Comparison of ENCODE assay signal across 8 mouse cellular contexts in genomic region chr19:34877898-34878602, GRCm38 (mm10). TPM values are rescaled to one million over a fixed set of nuclear protein-coding genes. Genes with fewer than 3 reads are reported as not detected.
A peak's percentile ranks its signal among the peaks of the same experiment; 100 is the strongest.
DNase-seq lines count a peak whose midpoint lies in the region; ATAC-seq lines count a peak whose summit lies in the region.

No protein-coding gene starts in this region.

- peak overlapping the region; percentile 85 for H3K4me2 ChIP-seq in hindbrain, embryonic 14.5 days (replicated peaks)

- ATAC-seq in hindbrain, embryonic 14.5 days (ENCODE audit: low FRiP score), result peak; percentile 96

- peaks cover 9% of the 10 kb centered on the region for H3K4me1 ChIP-seq in hindbrain, embryonic 14.5 days (replicated peaks; ENCODE audit: control insufficient read depth, insufficient read depth, low read length)

- peak overlapping the region; percentile 97 for H3K27ac ChIP-seq in hindbrain, embryonic 14.5 days

- H3K36me3 ChIP-seq in hindbrain, embryonic 14.5 days (replicated peaks; ENCODE audit: control insufficient read depth, insufficient read depth), result no peaks in the 10 kb centered on the region

- under 1% methylated on average over 45 of the region's 45 CpGs for WGBS in hindbrain, embryonic 14.5 days

- peak; percentile 98 for DNase-seq in R1 (ENCODE audit: low read depth, low spot score)
- peak; percentile 83 for DNase-seq in cerebellum, postnatal 25 days
- DNase-seq in frontal cortex, postnatal 25 days (ENCODE audit: low spot score in 2 of 2), result peak; percentile 70 to 80
- peak; percentile 85 for DNase-seq in hindbrain, embryonic 14.5 days (ENCODE audit: low spot score)
- DNase-seq in layer of hippocampus, postnatal 36 days, result peak; percentile 82 to 87
- peak; percentile 97 for DNase-seq in lung, postnatal 36 days
- DNase-seq in right cerebral cortex, adult 18-20 months, result peak; percentile 92
- peak; percentile 26 for DNase-seq in urinary bladder, postnatal 10 days (ENCODE audit: low spot score)

- peak overlapping the region; percentile 97 for H3K9ac ChIP-seq in hindbrain, embryonic 14.5 days

- no peaks in the 10 kb centered on the region for H3K27me3 ChIP-seq in hindbrain, embryonic 14.5 days (ENCODE audit: control insufficient read depth, insufficient read depth, low read length)

- peak overlapping the region; percentile 97 for H3K4me3 ChIP-seq in hindbrain, embryonic 14.5 days (replicated peaks; ENCODE audit: low read length)

- H3K9me3 ChIP-seq in hindbrain, embryonic 14.5 days (ENCODE audit: control insufficient read depth, low read length), result no peaks in the 10 kb centered on the region

RNA-seq across cellular contexts. Expression of gene Pank1, which starts 1.2 kb away (rescaled TPM):
- 14.4 and 15.7 TPM in 2 replicates for polyA plus RNA-seq in hindbrain, embryonic 14.5 days (2014; fragmentation: Nextera tagmentation; extraction: Ambion mirVana)
- 10 to 100 TPM; 19.6 to 20.6 TPM for total RNA-seq in layer of hippocampus, postnatal 36 days (2021)

RNA-seq across cellular contexts. Expression of gene Kif20b, which starts 44.1 kb away (rescaled TPM):
- 9.4 and 10.4 TPM in 2 replicates for polyA plus RNA-seq in hindbrain, embryonic 14.5 days (2014; fragmentation: Nextera tagmentation; extraction: Ambion mirVana)
- 1 to 10 TPM; 1.2 to 1.5 TPM for total RNA-seq in layer of hippocampus, postnatal 36 days (2021)

Comparison
In these comparisons a context has a peak if more than half of its experiments do, and no peak if none do; other contexts are left out.
1. Peak in every context shown above with its lines: DNase-seq, ATAC-seq, H3K4me3 ChIP-seq and H3K27ac ChIP-seq.
2. DNase-seq: peak in every context shown above with its lines; median percentile 98 in R1; 97 in lung, postnatal 36 days; 92 in right cerebral cortex, adult 18-20 months; 85 in hindbrain, embryonic 14.5 days; 84 in layer of hippocampus, postnatal 36 days; 83 in cerebellum, postnatal 25 days; 75 in frontal cortex, postnatal 25 days; 26 in urinary bladder, postnatal 10 days.